Mouse (Mus musculus) E14TG2a.4 (cell line): ENCODE measurements around the gene Sart3.

ENCODE experiments used
- CTCF ChIP-seq: conservative IDR thresholded peaks from 2 replicates; pipeline ENCODE4 v1.5.1; 2014; ENCODE audit warnings: low read length
- POU5F1 ChIP-seq: IDR thresholded peaks from 2 replicates; pipeline ENCODE4 v1.6.1; 2014; ENCODE audit warnings: low read length, borderline replicate concordance

GRCm38 (mm10) chr5:113748556-113749331 lies 23.6 kb downstream of the Sart3 start:
- TF ChIP-seq CTCF (no peak), POU5F1 (no peak)
